Mouse (Mus musculus) cerebellum, adult 11-12 months (tissue): Measurements from ENCODE around the gene Gnb4.

Source experiments
- DNase-seq: peaks from one replicate; pipeline ENCODE4 v3.0.0; 2022

Gnb4 gene

GRCm38 (mm10) chr3:32611606-32612170, 4.7 kb downstream of the Gnb4 start:
- DNase-seq, result no peak

GRCm38 (mm10) chr3:32610560-32610959, 5.8 kb downstream of the Gnb4 start:
- DNase-seq, result no peak

GRCm38 (mm10) chr3:32609233-32609632, 7.2 kb downstream of the Gnb4 start:
- DNase-seq, result no peak

GRCm38 (mm10) chr3:32601055-32601454, 15.3 kb downstream of the Gnb4 start:
- no peak for DNase-seq

GRCm38 (mm10) chr3:32599328-32599727, 17.1 kb downstream of the Gnb4 start:
- DNase-seq, result no peak

- DNase-seq, result no peak
Observed at GRCm38 (mm10) chr3:32595080-32595479, 21.3 kb downstream of the Gnb4 start.

- DNase-seq, result no peak
Observed at GRCm38 (mm10) chr3:32586274-32586673, 30.1 kb downstream of the Gnb4 start.

GRCm38 (mm10) chr3:32583489-32583888, 32.9 kb downstream of the Gnb4 start:
- no peak for DNase-seq

- DNase-seq, result no peak
Observed at GRCm38 (mm10) chr3:32581911-32582310, 34.5 kb downstream of the Gnb4 start.

- DNase-seq, result no peak
Observed at GRCm38 (mm10) chr3:32580738-32581137, 35.6 kb downstream of the Gnb4 start.

- DNase-seq, result no peak
Observed at GRCm38 (mm10) chr3:32578772-32579171, 37.6 kb downstream of the Gnb4 start.

GRCm38 (mm10) chr3:32575151-32575550, 41.2 kb downstream of the Gnb4 start:
- DNase-seq, result no peak

GRCm38 (mm10) chr3:32573881-32574280, 42.5 kb downstream of the Gnb4 start:
- DNase-seq, result no peak

- no peak for DNase-seq
Observed at GRCm38 (mm10) chr3:32573086-32573485, 43.3 kb downstream of the Gnb4 start.

- no peak for DNase-seq
Observed at GRCm38 (mm10) chr3:32563401-32563800, 53.0 kb downstream of the Gnb4 start.

GRCm38 (mm10) chr3:32553061-32553460, 63.3 kb downstream of the Gnb4 start:
- no peak for DNase-seq

- no peak for DNase-seq
Observed at GRCm38 (mm10) chr3:32538091-32538490, 78.3 kb downstream of the Gnb4 start.

GRCm38 (mm10) chr3:32537556-32537955, 78.8 kb downstream of the Gnb4 start:
- DNase-seq, result peak; percentile 53

- no peak for DNase-seq
Observed at GRCm38 (mm10) chr3:32535692-32536091, 80.7 kb downstream of the Gnb4 start.
